Mouse (Mus musculus) kidney, postnatal 0 days (tissue): ENCODE measurements around the gene Ctf2. TPM values are rescaled to one million over a fixed set of nuclear protein-coding genes. Genes with fewer than 3 reads are reported as not detected.

Experiments used
- ATAC-seq: fragments of 200-750 bp; cut with Nextera tagmentation; replicated peaks from 2 replicates; pipeline ENCODE4 v1.8.0; 2017; ENCODE audit warnings: low read depth, moderate number of reproducible peaks, moderate TSS enrichment, moderate library complexity; ENCODE audit not compliant: low FRiP score
- DNase-seq: peaks from one replicate; pipeline ENCODE4 v3.0.0-alpha.2; 2016; ENCODE audit warnings: low spot score
- H3K27ac ChIP-seq: fragments of 300-500 bp; sonication (generic); 2 replicates; pipeline ENCODE4 v1.5.1; 2014; ENCODE audit warnings: mild to moderate bottlenecking
- H3K27me3 ChIP-seq: fragments of 300-500 bp; sonication (generic); 2 replicates; pipeline ENCODE4 v1.6.1; 2014; ENCODE audit warnings: low read length, mixed read lengths; ENCODE audit not compliant: insufficient read depth
- H3K36me3 ChIP-seq: fragments of 300-500 bp; sonication (generic); 2 replicates; pipeline ENCODE4 v1.6.1; 2014; ENCODE audit warnings: low read length, mixed read lengths; ENCODE audit not compliant: insufficient read depth
- H3K4me1 ChIP-seq: fragments of 300-500 bp; sonication (generic); replicated peaks from 2 replicates; pipeline ENCODE4 v1.6.1; 2014; ENCODE audit warnings: antibody characterized with exemption, low read length, mixed read lengths; ENCODE audit not compliant: insufficient read depth
- H3K4me2 ChIP-seq: fragments of 300-500 bp; sonication (generic); 2 replicates; pipeline ENCODE4 v1.6.1; 2014; ENCODE audit warnings: mild to moderate bottlenecking, low read length, moderate library complexity, mixed read lengths
- H3K4me3 ChIP-seq: fragments of 300-500 bp; sonication (generic); replicated peaks from 2 replicates; pipeline ENCODE4 v1.5.1; 2014; ENCODE audit warnings: low read depth, low read length
- H3K9ac ChIP-seq: fragments of 300-500 bp; sonication (generic); 2 replicates; pipeline ENCODE4 v1.6.1; 2014; ENCODE audit warnings: low read depth, low read length
- H3K9me3 ChIP-seq: fragments of 300-500 bp; sonication (generic); replicated peaks from 2 replicates; pipeline ENCODE4 v1.6.1; 2016; ENCODE audit warnings: low read length, inconsistent platforms, mixed read lengths
- CTCF ChIP-seq: IDR thresholded peaks from 2 replicates; pipeline ENCODE4 v1.5.1; 2016; ENCODE audit warnings: antibody characterized with exemption, low read depth, mild to moderate bottlenecking, moderate library complexity
- WGBS: fragments of 180-500 bp; shearing (Covaris S2); extraction: QIAGEN DNeasy Blood & Tissue Kit; methylation state at CpG from one replicate; pipeline ENCODE4 v1.1.7; 2014; 5-methylcytosine and 5-hydroxymethylcytosine counted together
- microRNA counts: library from miRNA; unstranded; fragments of <30 nt; microRNA quantifications from one replicate; lab custom pipeline; 2015
- microRNA-seq: library from miRNA; unstranded; fragments of <30 nt; microRNA quantifications from one replicate; pipeline ENCODE4, GENCODE M21; 2016
- polyA plus RNA-seq: library from polyadenylated mRNA; unstranded; fragments of >200 nt; fragmentation: Nextera tagmentation; extraction: Ambion mirVana; gene quantifications from 2 replicates; pipeline ENCODE4 v1.2.1, GENCODE M21; 2015

Ctf2 gene
- polyA plus RNA-seq, 1 experiment from 2014 or later = not detected

DNA sequence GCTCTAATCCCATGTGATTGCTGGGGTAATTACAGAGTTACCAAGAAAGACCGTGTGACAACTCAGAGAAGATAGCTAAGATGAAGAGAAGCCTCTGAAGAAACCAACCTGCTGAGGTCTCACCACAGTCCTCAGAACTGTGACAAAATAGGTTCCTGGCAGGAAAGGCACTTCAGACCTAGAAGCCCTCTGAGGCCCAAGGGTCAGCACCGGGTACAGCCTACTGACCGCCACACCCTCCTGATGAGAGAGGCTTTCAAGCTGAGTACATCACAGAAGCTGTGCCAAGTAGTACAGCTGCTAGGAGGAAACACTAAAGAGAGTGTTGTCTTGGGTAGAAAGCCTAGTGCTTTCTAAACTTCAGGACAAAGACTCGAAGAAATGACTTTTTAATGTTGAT, 59.2 kb downstream of the Ctf2 start:
- ATAC-seq = 0 out of 2 replicates have a peak, but pooled peaks have one; percentile 9
- no peak for DNase-seq
- no peaks in the 10 kb centered on the region for H3K27me3 ChIP-seq
- H3K9ac ChIP-seq = no peak overlapping the region
- TF ChIP-seq CTCF = no peak
- no peaks in the 10 kb centered on the region for H3K9me3 ChIP-seq
- no peaks in the 10 kb centered on the region for H3K4me1 ChIP-seq
- no peak overlapping the region for H3K27ac ChIP-seq
- no peak overlapping the region for H3K4me2 ChIP-seq
- WGBS = 67% methylated on average over 4 of the region's 4 CpGs
- no peak overlapping the region for H3K4me3 ChIP-seq
- no peaks in the 10 kb centered on the region for H3K36me3 ChIP-seq

- Histone ChIP-seq H3K27ac (peak overlapping the region; percentile 50; the same call in 1 of the 2 replicates), H3K27me3 (no peaks in the 10 kb centered on the region), H3K9me3 (no peaks in the 10 kb centered on the region), H3K9ac (no peak overlapping the region), H3K4me2 (no peak overlapping the region), H3K36me3 (no peaks in the 10 kb centered on the region), H3K4me1 (no peaks in the 10 kb centered on the region), H3K4me3 (no peak overlapping the region)
- no peak for DNase-seq
- TF ChIP-seq CTCF = no peak
- WGBS = 57% methylated on average over 11 of the region's 11 CpGs
- peak; percentile 78 for ATAC-seq
These were observed 59.8 kb downstream of the Ctf2 start for GRCm38 (mm10) chr7:127671880-127672774.

MicroRNA genes within 50 kb of the gene (microRNA counts, 519-probe panel; counts per million panel counts)
- microRNA mmu-miR-762 (lab: Ali Mortazavi, UCI) = 330 counts per million, percentile 68 among the panel's probes with 10 or more counts

Small RNA genes lying within 50 kb of the gene (microRNA-seq; reads per million reads assigned to microRNA genes)
- not detected for gene Mir762

Other genes with a start within 250 kb of the Ctf2 start
- gene Srcap, start 220.2 kb downstream of the Ctf2 start, polyA plus RNA-seq = 19.2 and 24.1 TPM in 2 replicates
- gene Gm42715, start 212.6 kb downstream of the Ctf2 start, polyA plus RNA-seq = 10.9 and 11.4 TPM in 2 replicates
- 4.9 and 6.8 TPM in 2 replicates for gene Tmem265, start 170.8 kb downstream of the Ctf2 start, polyA plus RNA-seq
- 28.8 and 32.2 TPM in 2 replicates for gene Phkg2, start 158.8 kb downstream of the Ctf2 start, polyA plus RNA-seq
- 16.5 and 17.1 TPM in 2 replicates for gene Ccdc189, start 143.6 kb downstream of the Ctf2 start, polyA plus RNA-seq
- 32.4 and 35.3 TPM in 2 replicates for gene Rnf40, start 143.4 kb downstream of the Ctf2 start, polyA plus RNA-seq
- 12.5 and 12.9 TPM in 2 replicates for gene Zfp629, start 116.4 kb downstream of the Ctf2 start, polyA plus RNA-seq
- gene Bcl7c, start 23.2 kb downstream of the Ctf2 start, polyA plus RNA-seq = 56.1 and 70.9 TPM in 2 replicates
- 14.5 and 15.9 TPM in 2 replicates for gene Ctf1, start 19.4 kb downstream of the Ctf2 start, polyA plus RNA-seq
- 2.8 and 3.5 TPM in 2 replicates for gene Fbxl19, start 12.4 kb upstream of the Ctf2 start, polyA plus RNA-seq
- 27.2 and 30.1 TPM in 2 replicates for gene Orai3, start 37.6 kb upstream of the Ctf2 start, polyA plus RNA-seq
- gene Setd1a, start 44.5 kb upstream of the Ctf2 start, polyA plus RNA-seq = 15.6 and 17.9 TPM in 2 replicates
- not detected in 2 replicates for gene Gm49388, start 53.4 kb upstream of the Ctf2 start, polyA plus RNA-seq
- gene Hsd3b7, start 68.4 kb upstream of the Ctf2 start, polyA plus RNA-seq = 28.3 and 28.8 TPM in 2 replicates
- 39.1 and 42.6 TPM in 2 replicates for gene Stx4a, start 92.1 kb upstream of the Ctf2 start, polyA plus RNA-seq
- 1.1 and 1.6 TPM in 2 replicates for gene Stx1b, start 92.4 kb upstream of the Ctf2 start, polyA plus RNA-seq
- 7.4 and 7.5 TPM in 2 replicates for gene Zfp646, start 144.1 kb upstream of the Ctf2 start, polyA plus RNA-seq
- gene Zfp668, start 144.7 kb upstream of the Ctf2 start, polyA plus RNA-seq = 12.5 and 13.3 TPM in 2 replicates
- gene Prss53, start 158.8 kb upstream of the Ctf2 start, polyA plus RNA-seq = 8.8 and 9.3 TPM in 2 replicates
- not detected in 2 replicates for gene Gm21974, start 163.3 kb upstream of the Ctf2 start, polyA plus RNA-seq
- 162 and 165 TPM in 2 replicates for gene Vkorc1, start 163.5 kb upstream of the Ctf2 start, polyA plus RNA-seq
- 120 and 125 TPM in 2 replicates for gene Bckdk, start 171.9 kb upstream of the Ctf2 start, polyA plus RNA-seq
- 30.9 and 32.2 TPM in 2 replicates for gene Kat8, start 180.3 kb upstream of the Ctf2 start, polyA plus RNA-seq
- 125 and 139 TPM in 2 replicates for gene Prss8, start 197.9 kb upstream of the Ctf2 start, polyA plus RNA-seq
- 11.7 and 13.0 TPM in 2 replicates for gene Prss36, start 214.6 kb upstream of the Ctf2 start, polyA plus RNA-seq
- gene Fus, start 235.3 kb upstream of the Ctf2 start, polyA plus RNA-seq = 262 and 271 TPM in 2 replicates